Mouse (Mus musculus): ENCODE results near the gene Olfr1028. TPM values are rescaled to one million over a fixed set of nuclear protein-coding genes. Genes with fewer than 3 reads are reported as not detected.

The Olfr1028 gene
- total RNA-seq (2021) = not detected

GRCm38 (mm10) chr2:85950137-85950536 is at the start of gene Olfr1028:
Gene Olfr1028, plus strand, starts transcription at chr2:85950437.
- DNase-seq (ENCODE audit: extremely low spot score in 1 of 2, low spot score in 2 of 2) = no peak
- intact Hi-C loops (cut with DNase I) = no loop called here

GRCm38 (mm10) chr2:85904952-85905351 is 45.3 kb upstream of the Olfr1028 start, which contains the start of gene Olfr1024:
Gene Olfr1024, minus strand, starts transcription at chr2:85905052.
- intact Hi-C loops (cut with DNase I) = no loop called here
- DNase-seq (ENCODE audit: extremely low spot score in 1 of 2, low spot score in 2 of 2) = no peak

GRCm38 (mm10) chr2:85913197-85913596 is 37.0 kb upstream of the Olfr1028 start:
- DNase-seq (ENCODE audit: extremely low spot score in 1 of 2, low spot score in 2 of 2) = no peak
- intact Hi-C loops (cut with DNase I) = no loop called here

- intact Hi-C loops (cut with DNase I) = no loop called here
These were observed 35.3 kb upstream of the Olfr1028 start, which contains the start of gene Olfr1025-ps1 for GRCm38 (mm10) chr2:85914893-85915292. Gene Olfr1025-ps1, plus strand, starts transcription at chr2:85915193.

GRCm38 (mm10) chr2:85921258-85921657 is 29.0 kb upstream of the Olfr1028 start, which contains the start of gene Olfr1026:
Gene Olfr1026, plus strand, starts transcription at chr2:85921558.
- intact Hi-C loops (cut with DNase I) = no loop called here
- DNase-seq (ENCODE audit: extremely low spot score in 1 of 2, low spot score in 2 of 2) = no peak

More at GRCm38 (mm10) chr2:85914893-85915292, 35.3 kb upstream of the Olfr1028 start, which contains the start of gene Olfr1025-ps1:
- no peak for DNase-seq (ENCODE audit: extremely low spot score in 1 of 2, low spot score in 2 of 2)

GRCm38 (mm10) chr2:85973595-85973994 is 23.4 kb downstream of the Olfr1028 start, which contains the start of gene Olfr1029:
Gene Olfr1029, plus strand, starts transcription at chr2:85973895.
- intact Hi-C loops (cut with DNase I) = no loop called here
- no peak for DNase-seq (ENCODE audit: extremely low spot score in 1 of 2, low spot score in 2 of 2)

- no peak for DNase-seq (ENCODE audit: extremely low spot score in 1 of 2, low spot score in 2 of 2)
- intact Hi-C loops (cut with DNase I) = no loop called here
These were observed 28.7 kb downstream of the Olfr1028 start, which contains the start of gene Olfr1030 for GRCm38 (mm10) chr2:85978976-85979375. Gene Olfr1030, plus strand, starts transcription at chr2:85979276.

- no peak for DNase-seq (ENCODE audit: extremely low spot score in 1 of 2, low spot score in 2 of 2)
- intact Hi-C loops (cut with DNase I) = no loop called here
These were observed 39.8 kb downstream of the Olfr1028 start, which contains the start of gene Olfr1031 for GRCm38 (mm10) chr2:85990004-85990403. Gene Olfr1031, plus strand, starts transcription at chr2:85990304.

Other genes starting within 250 kb of the Olfr1028 start
- not detected for gene Olfr1009, start 235.0 kb upstream of the Olfr1028 start, total RNA-seq (2021)
- gene Olfr1012, start 187.7 kb upstream of the Olfr1028 start, total RNA-seq (2021) = not detected
- not detected for gene Olfr1013, start 183.3 kb upstream of the Olfr1028 start, total RNA-seq (2021)
- not detected for gene Olfr1014, start 177.7 kb upstream of the Olfr1028 start, total RNA-seq (2021)
- not detected for gene Olfr1015, start 168.4 kb upstream of the Olfr1028 start, total RNA-seq (2021)
- not detected for gene Olfr1016, start 147.9 kb upstream of the Olfr1028 start, total RNA-seq (2021)
- not detected for gene Olfr1018, start 132.0 kb upstream of the Olfr1028 start, total RNA-seq (2021)
- gene Olfr1019, start 105.0 kb upstream of the Olfr1028 start, total RNA-seq (2021) = not detected
- not detected for gene Olfr1020, start 103.4 kb upstream of the Olfr1028 start, total RNA-seq (2021)
- gene Olfr1022, start 81.8 kb upstream of the Olfr1028 start, total RNA-seq (2021) = not detected
- not detected for gene Olfr1023, start 64.8 kb upstream of the Olfr1028 start, total RNA-seq (2021)
- not detected for gene Olfr1024, start 45.4 kb upstream of the Olfr1028 start, total RNA-seq (2021)
- not detected for gene Olfr1025-ps1, start 35.2 kb upstream of the Olfr1028 start, total RNA-seq (2021)
- gene Olfr1026, start 28.9 kb upstream of the Olfr1028 start, total RNA-seq (2021) = not detected
- not detected for gene Olfr1029, start 23.5 kb downstream of the Olfr1028 start, total RNA-seq (2021)
- gene Olfr1030, start 28.8 kb downstream of the Olfr1028 start, total RNA-seq (2021) = not detected
- gene Olfr1031, start 39.9 kb downstream of the Olfr1028 start, total RNA-seq (2021) = not detected
- gene Olfr1032, start 55.1 kb downstream of the Olfr1028 start, total RNA-seq (2021) = not detected
- gene Olfr1033, start 70.2 kb downstream of the Olfr1028 start, total RNA-seq (2021) = not detected
- gene Olfr1034, start 95.4 kb downstream of the Olfr1028 start, total RNA-seq (2021) = not detected
- not detected for gene Olfr1036, start 123.6 kb downstream of the Olfr1028 start, total RNA-seq (2021)
- gene Olfr1037, start 136.9 kb downstream of the Olfr1028 start, total RNA-seq (2021) = not detected
- not detected for gene Olfr1039, start 185.5 kb downstream of the Olfr1028 start, total RNA-seq (2021)
- not detected for gene Olfr1040, start 196.3 kb downstream of the Olfr1028 start, total RNA-seq (2021)
- not detected for gene Olfr1042, start 211.4 kb downstream of the Olfr1028 start, total RNA-seq (2021)
- gene Olfr1043, start 217.1 kb downstream of the Olfr1028 start, total RNA-seq (2021) = not detected
- gene Olfr1044, start 227.4 kb downstream of the Olfr1028 start, total RNA-seq (2021) = not detected
- gene Olfr52, start 235.2 kb downstream of the Olfr1028 start, total RNA-seq (2021) = not detected

Data from left cerebral cortex, postnatal 10 days (tissue).